10 mouse cellular contexts compared by ENCODE assay signal in genomic region chr2:52990874-52991687, GRCm38 (mm10).
DNase-seq lines count a peak whose midpoint lies in the region; ATAC-seq and TF ChIP-seq lines count a peak whose summit lies in the region.
"Had no signal": no experiment of that assay in that cellular context is flagged by ENCODE, and none has a peak within 500 bp of the region (broad histone marks: within the 10 kb centered on the region; RNA-seq: fewer than 3 reads in every experiment).

No protein-coding gene starts in this region.

- 0 out of 2 replicates have a peak overlapping the region, but pooled peaks have one; percentile 36 for H3K27ac ChIP-seq in testis, adult 2 months (ENCODE audit: control insufficient read depth, insufficient read depth, low read depth, low read length)
- peak overlapping the region; percentile 42; the same call in 1 of the 2 replicates for H3K27ac ChIP-seq in heart, embryonic 13.5 days (replicated peaks)
- H3K27ac ChIP-seq in limb, embryonic 12.5 days: 0 out of 2 replicates have a peak overlapping the region, but pooled peaks have one; percentile 42
- H3K27ac ChIP-seq in stomach, postnatal 0 days (replicated peaks): peak overlapping the region; percentile 67
- H3K27ac ChIP-seq: liver, embryonic 15.5 days had no signal

- H3K9me3 ChIP-seq in heart, embryonic 13.5 days: no peaks in the 10 kb centered on the region
- no peaks in the 10 kb centered on the region for H3K9me3 ChIP-seq in limb, embryonic 12.5 days
- H3K9me3 ChIP-seq in stomach, postnatal 0 days (ENCODE audit: control insufficient read depth, low read length): no peaks in the 10 kb centered on the region
- H3K9me3 ChIP-seq: liver, embryonic 15.5 days had no signal

- TF ChIP-seq POLR2A in testis, adult 2 months (IDR thresholded peaks at IDR 0.05; ENCODE audit: control insufficient read depth, low read depth, low read length): no peak

- H3K4me1 ChIP-seq in testis, adult 2 months (ENCODE audit: control insufficient read depth, insufficient read depth, low read length): peaks cover 4% of the 10 kb centered on the region; the same call in 1 of the 2 replicates
- peaks cover 18% of the 10 kb centered on the region for H3K4me1 ChIP-seq in heart, embryonic 13.5 days
- H3K4me1 ChIP-seq in limb, embryonic 12.5 days (replicated peaks): peaks cover 15% of the 10 kb centered on the region
- H3K4me1 ChIP-seq in stomach, postnatal 0 days (replicated peaks; ENCODE audit: control insufficient read depth, insufficient read depth): peaks cover 5% of the 10 kb centered on the region; the same call in 1 of the 2 replicates
- H3K4me1 ChIP-seq: liver, embryonic 15.5 days had no signal

- TF ChIP-seq EP300 in stomach, postnatal 0 days (optimal IDR thresholded peaks at IDR 0.05): no peak

- WGBS in heart, embryonic 13.5 days: 54% methylated on average over 9 of the region's 9 CpGs
- WGBS in limb, embryonic 12.5 days: 74% methylated on average over 9 of the region's 9 CpGs
- WGBS in stomach, postnatal 0 days: 46% methylated on average over 9 of the region's 9 CpGs

- no peak overlapping the region for H3K4me2 ChIP-seq in heart, embryonic 13.5 days
- no peak overlapping the region for H3K4me2 ChIP-seq in limb, embryonic 12.5 days
- H3K4me2 ChIP-seq in stomach, postnatal 0 days (replicated peaks; ENCODE audit: low read depth): 0 out of 2 replicates have a peak overlapping the region, but pooled peaks have one; percentile 11
- H3K4me2 ChIP-seq: liver, embryonic 15.5 days had no signal

- no peak for TF ChIP-seq CTCF in testis, adult 2 months (IDR thresholded peaks at IDR 0.05; ENCODE audit: control insufficient read depth, insufficient read depth, insufficient replicate concordance, low read depth, low read length)
- TF ChIP-seq CTCF in stomach, postnatal 0 days (IDR thresholded peaks at IDR 0.05; ENCODE audit: low read depth): no peak

- H3K4me3 ChIP-seq in testis, adult 2 months (ENCODE audit: control insufficient read depth, low read depth, low read length): no peak overlapping the region
- no peak overlapping the region for H3K4me3 ChIP-seq in heart, embryonic 13.5 days
- H3K4me3 ChIP-seq in limb, embryonic 12.5 days (replicated peaks): no peak overlapping the region
- H3K4me3 ChIP-seq in stomach, postnatal 0 days (ENCODE audit: low read depth, low read length): no peak overlapping the region
- H3K4me3 ChIP-seq: liver, embryonic 15.5 days had no signal

- no peaks in the 10 kb centered on the region for H3K27me3 ChIP-seq in testis, adult 2 months (ENCODE audit: control insufficient read depth, insufficient read depth, low read length)
- H3K27me3 ChIP-seq in heart, embryonic 13.5 days (replicated peaks): no peaks in the 10 kb centered on the region
- no peaks in the 10 kb centered on the region for H3K27me3 ChIP-seq in limb, embryonic 12.5 days
- H3K27me3 ChIP-seq in stomach, postnatal 0 days (ENCODE audit: control insufficient read depth, insufficient read depth, low read length): no peaks in the 10 kb centered on the region
- H3K27me3 ChIP-seq: liver, embryonic 15.5 days; Patski had no signal

- ATAC-seq in heart, embryonic 13.5 days (ENCODE audit: extremely low read depth, insufficient number of reproducible peaks, low FRiP score, low TSS enrichment): no peak
- no peak for ATAC-seq in limb, embryonic 12.5 days (ENCODE audit: insufficient number of reproducible peaks, insufficient read depth, low FRiP score, low TSS enrichment, low read depth)
- ATAC-seq in stomach, postnatal 0 days (ENCODE audit: low FRiP score, low TSS enrichment): no peak
- no peak for ATAC-seq in megakaryocyte, adult 5-6 weeks (ENCODE audit: poor library complexity, severe bottlenecking)
- ATAC-seq: Patski had no signal

- DNase-seq in testis, postnatal 10 days (ENCODE audit: low spot score): no peak
- DNase-seq in stomach, postnatal 0 days (ENCODE audit: low spot score): no peak
- DNase-seq in left cerebral cortex, adult 9 months (ENCODE audit: low spot score in 2 of 2): no peak
- DNase-seq: cerebellum, adult 18-20 months had no signal

- H3K36me3 ChIP-seq in testis, adult 2 months (ENCODE audit: control insufficient read depth, insufficient read depth, low read length): no peaks in the 10 kb centered on the region
- H3K36me3 ChIP-seq in heart, embryonic 13.5 days: no peaks in the 10 kb centered on the region
- H3K36me3 ChIP-seq in limb, embryonic 12.5 days: no peaks in the 10 kb centered on the region
- H3K36me3 ChIP-seq in stomach, postnatal 0 days (ENCODE audit: control insufficient read depth, insufficient read depth, low read length): no peaks in the 10 kb centered on the region
- H3K36me3 ChIP-seq: liver, embryonic 15.5 days had no signal

- no peak overlapping the region for H3K9ac ChIP-seq in heart, embryonic 13.5 days
- H3K9ac ChIP-seq in limb, embryonic 12.5 days (replicated peaks): no peak overlapping the region
- H3K9ac ChIP-seq in stomach, postnatal 0 days (ENCODE audit: low read length): no peak overlapping the region
- H3K9ac ChIP-seq: liver, embryonic 15.5 days had no signal
